In genomic region chr4:105290847-105291475, GRCm38 (mm10) we compare ENCODE assay signal across 14 mouse cellular contexts.
DNase-seq lines count a peak whose midpoint lies in the region; ATAC-seq and TF ChIP-seq lines count a peak whose summit lies in the region.
"Had no signal": no experiment of that assay in that cellular context is flagged by ENCODE, and none has a peak within 500 bp of the region (broad histone marks: within the 10 kb centered on the region; RNA-seq: fewer than 3 reads in every experiment).

No protein-coding gene starts in this region.

- no peak overlapping the region for H3K4me2 ChIP-seq in forebrain, embryonic 15.5 days (replicated peaks)
- H3K4me2 ChIP-seq: liver, embryonic 12.5 days had no signal

- H3K4me3 ChIP-seq in forebrain, embryonic 10.5 days = no peak overlapping the region
- H3K4me3 ChIP-seq in forebrain, embryonic 15.5 days = no peak overlapping the region
- no peak overlapping the region for H3K4me3 ChIP-seq in bone marrow macrophage, adult 2 months (ENCODE audit: insufficient read depth, low read length)
- H3K4me3 ChIP-seq: liver, embryonic 12.5 days; megakaryocyte, embryonic 14.5 days had no signal

- H3K36me3 ChIP-seq in forebrain, embryonic 10.5 days (replicated peaks) = no peaks in the 10 kb centered on the region
- H3K36me3 ChIP-seq in forebrain, embryonic 15.5 days = no peaks in the 10 kb centered on the region
- H3K36me3 ChIP-seq: liver, embryonic 12.5 days had no signal

- 5% methylated on average over 11 of the region's 11 CpGs for WGBS in forebrain, embryonic 10.5 days
- 8% methylated on average over 11 of the region's 11 CpGs for WGBS in forebrain, embryonic 15.5 days

- no peaks in the 10 kb centered on the region for H3K27me3 ChIP-seq in forebrain, embryonic 10.5 days (ENCODE audit: poor library complexity, severe bottlenecking)
- no peaks in the 10 kb centered on the region for H3K27me3 ChIP-seq in forebrain, embryonic 15.5 days
- H3K27me3 ChIP-seq: liver, embryonic 12.5 days had no signal

- H3K4me1 ChIP-seq in forebrain, embryonic 10.5 days = peaks cover 54% of the 10 kb centered on the region
- no peaks in the 10 kb centered on the region for H3K4me1 ChIP-seq in forebrain, embryonic 15.5 days
- H3K4me1 ChIP-seq in bone marrow macrophage, adult 2 months (ENCODE audit: control insufficient read depth, insufficient read depth, low read length) = peaks cover 21% of the 10 kb centered on the region

- ATAC-seq in forebrain, embryonic 15.5 days (replicated peaks) = no peak
- peak; percentile 46; the same call in 1 of the 2 replicates for ATAC-seq in megakaryocyte progenitor cell, adult 5-6 weeks (replicated peaks; ENCODE audit: poor library complexity)
- ATAC-seq: inflammation-experienced regulatory T-cells, adult 6 months; liver, embryonic 12.5 days had no signal

- peak; percentile 50 for DNase-seq in forebrain, embryonic 10.5 days (ENCODE audit: extremely low spot score, low spot score)
- peak; percentile 29 for DNase-seq in kidney, postnatal 14 days
- no peak for DNase-seq in kidney, adult 9 months
- no peak for DNase-seq in adrenal gland, adult (ENCODE audit: inconsistent age in 2 of 2, low spot score in 1 of 2)
- DNase-seq in lung, postnatal 10 days = no peak
- DNase-seq: adrenal gland, postnatal 14 days; cerebellum, adult 9-10 months; thymus, postnatal 25 days had no signal

- H3K9ac ChIP-seq in forebrain, embryonic 15.5 days (replicated peaks) = no peak overlapping the region
- H3K9ac ChIP-seq: liver, embryonic 12.5 days had no signal

- H3K27ac ChIP-seq in forebrain, embryonic 10.5 days = peak overlapping the region; percentile 84
- no peak overlapping the region for H3K27ac ChIP-seq in forebrain, embryonic 15.5 days (replicated peaks)
- peak overlapping the region; percentile 56 for H3K27ac ChIP-seq in bone marrow macrophage, adult 2 months (ENCODE audit: insufficient read depth, low read depth, low read length)

- TF ChIP-seq CTCF in bone marrow macrophage, adult 2 months (IDR thresholded peaks at IDR 0.05; ENCODE audit: low read depth, low read length) = no peak

- no peaks in the 10 kb centered on the region for H3K9me3 ChIP-seq in forebrain, embryonic 10.5 days
- H3K9me3 ChIP-seq in forebrain, embryonic 15.5 days = no peaks in the 10 kb centered on the region
- H3K9me3 ChIP-seq: liver, embryonic 12.5 days; megakaryocyte, embryonic 14.5 days had no signal

- TF ChIP-seq POLR2A in bone marrow macrophage, adult 2 months (IDR thresholded peaks at IDR 0.05; ENCODE audit: borderline replicate concordance, low read depth, low read length) = no peak

Comparison
In these comparisons a context has a peak if more than half of its experiments do, and no peak if none do; other contexts are left out.
1. DNase-seq: peak in forebrain, embryonic 10.5 days (single experiment) and kidney, postnatal 14 days (single experiment); none in kidney, adult 9 months (single experiment), adrenal gland, adult (0 of 2) and lung, postnatal 10 days (single experiment).